Mouse (Mus musculus) stomach, embryonic 16.5 days (tissue): ENCODE measurements around the gene Stag3. TPM values are rescaled to one million over a fixed set of nuclear protein-coding genes. Genes with fewer than 3 reads are reported as not detected.

ENCODE experiments used
- ATAC-seq: fragments of 200-750 bp; cut with Nextera tagmentation; 2 replicates; pipeline ENCODE4 v1.8.0; 2017; ENCODE audit warnings: moderate number of reproducible peaks, moderate TSS enrichment; ENCODE audit not compliant: insufficient read depth, low FRiP score
- H3K27ac ChIP-seq: fragments of 300-500 bp; sonication (generic); 2 replicates; pipeline ENCODE4 v1.5.1; 2014; ENCODE audit warnings: low read length
- H3K27me3 ChIP-seq: fragments of 300-500 bp; sonication (generic); 2 replicates; pipeline ENCODE4 v1.6.1; 2014; ENCODE audit warnings: low read length, control low read depth, mixed read lengths; ENCODE audit not compliant: control insufficient read depth, insufficient read depth
- H3K36me3 ChIP-seq: fragments of 300-500 bp; sonication (generic); 2 replicates; pipeline ENCODE4 v1.6.1; 2014; ENCODE audit warnings: low read length; ENCODE audit not compliant: control insufficient read depth, insufficient read depth
- H3K4me1 ChIP-seq: fragments of 300-500 bp; sonication (generic); 2 replicates; pipeline ENCODE4 v1.6.1; 2014; ENCODE audit warnings: low read length, control low read depth, mixed read lengths; ENCODE audit not compliant: control insufficient read depth, insufficient read depth
- H3K4me2 ChIP-seq: fragments of 300-500 bp; sonication (generic); 2 replicates; pipeline ENCODE4 v1.6.1; 2014; ENCODE audit warnings: low read depth, low read length, mixed read lengths
- H3K4me3 ChIP-seq: fragments of 300-500 bp; sonication (generic); replicated peaks from 2 replicates; pipeline ENCODE4 v1.5.1; 2014; ENCODE audit warnings: mild to moderate bottlenecking, low read length
- H3K9ac ChIP-seq: fragments of 300-500 bp; sonication (generic); 2 replicates; pipeline ENCODE4 v1.6.1; 2014; ENCODE audit warnings: low read length
- H3K9me3 ChIP-seq: fragments of 300-500 bp; sonication (generic); replicated peaks from 2 replicates; pipeline ENCODE4 v1.6.1; 2016; ENCODE audit warnings: low read length, control low read depth; ENCODE audit not compliant: control insufficient read depth
- WGBS: fragments of 180-500 bp; shearing (Covaris S2); extraction: QIAGEN DNeasy Blood & Tissue Kit; methylation state at CpG from one replicate; pipeline ENCODE4 v1.1.7; 2014; 5-methylcytosine and 5-hydroxymethylcytosine counted together
- polyA plus RNA-seq: library from polyadenylated mRNA; unstranded; fragments of >200 nt; fragmentation: Nextera tagmentation; extraction: Ambion mirVana; gene quantifications from 2 replicates; pipeline ENCODE4 v1.2.1, GENCODE M21; 2015

The Stag3 gene
- polyA plus RNA-seq, 1 experiment from 2014 or later: 3.7 TPM

GRCm38 (mm10) chr5:138299613-138300012 is 19.6 kb downstream of the Stag3 start:
- H3K4me1 ChIP-seq: no peaks in the 10 kb centered on the region
- no peak overlapping the region for H3K27ac ChIP-seq
- no peak overlapping the region for H3K9ac ChIP-seq
- no peaks in the 10 kb centered on the region for H3K27me3 ChIP-seq
- H3K4me2 ChIP-seq: no peak overlapping the region
- H3K9me3 ChIP-seq: no peaks in the 10 kb centered on the region
- H3K4me3 ChIP-seq: no peak overlapping the region
- H3K36me3 ChIP-seq: no peaks in the 10 kb centered on the region
- 88% methylated on average over 2 of the region's 2 CpGs for WGBS
- no peak for ATAC-seq

DNA sequence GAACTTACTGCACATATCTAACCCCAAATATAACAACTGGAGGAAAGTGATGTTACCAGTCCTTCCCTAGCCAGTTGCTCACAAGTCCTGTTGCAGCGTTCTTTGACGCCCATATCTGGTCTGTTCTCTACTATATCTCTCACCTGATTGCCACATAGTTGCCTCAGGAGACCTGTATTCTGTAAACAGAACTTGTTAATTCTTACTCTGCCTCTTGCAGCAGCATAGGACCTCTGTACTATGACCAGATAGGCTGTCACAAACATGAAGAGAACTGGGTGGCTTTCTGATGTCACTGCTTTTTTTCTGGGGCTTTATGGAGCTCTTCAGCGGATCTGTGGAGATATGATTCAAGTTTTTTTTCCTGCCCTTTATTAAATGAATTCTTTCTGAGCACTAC is 32.8 kb downstream of the Stag3 start:
- Histone ChIP-seq H3K4me3 (no peak overlapping the region), H3K27ac (no peak overlapping the region), H3K27me3 (no peaks in the 10 kb centered on the region), H3K36me3 (no peaks in the 10 kb centered on the region), H3K4me2 (no peak overlapping the region), H3K9ac (no peak overlapping the region), H3K9me3 (no peaks in the 10 kb centered on the region), H3K4me1 (no peaks in the 10 kb centered on the region)
- ATAC-seq: no peak
- 87% methylated on average over 3 of the region's 3 CpGs for WGBS

DNA sequence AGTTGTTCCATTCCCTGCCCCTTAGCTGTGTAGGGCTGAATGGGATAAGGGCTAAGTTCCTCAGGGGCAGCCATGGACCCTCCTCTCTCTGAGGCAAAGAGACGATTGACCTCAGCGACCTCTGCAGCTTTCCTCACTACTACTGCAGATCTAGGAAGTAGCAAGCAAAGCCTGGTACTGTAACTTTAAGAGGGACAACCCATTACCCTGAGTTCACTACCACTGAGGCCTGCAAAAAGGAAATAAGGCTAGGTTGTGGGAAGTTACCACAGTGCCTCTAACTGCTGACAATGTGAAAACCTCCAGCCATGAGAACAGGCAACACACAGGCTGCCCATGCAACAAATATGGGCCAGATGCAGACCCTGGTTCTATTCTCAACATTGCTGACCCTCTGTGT is 61.6 kb downstream of the Stag3 start, which contains the start of gene Pvrig:
TSS of gene Pvrig (plus strand) at position 301 of the 400 bp plus-strand sequence.
- H3K4me1 ChIP-seq: no peaks in the 10 kb centered on the region
- 71% methylated on average over 2 of the region's 2 CpGs for WGBS

GRCm38 (mm10) chr5:138343216-138343615 is 63.2 kb downstream of the Stag3 start:
- Histone ChIP-seq H3K4me3 (no peak overlapping the region), H3K27ac (no peak overlapping the region), H3K4me1 (no peaks in the 10 kb centered on the region), H3K4me2 (no peak overlapping the region), H3K9me3 (no peaks in the 10 kb centered on the region), H3K27me3 (no peaks in the 10 kb centered on the region), H3K36me3 (no peaks in the 10 kb centered on the region), H3K9ac (no peak overlapping the region)
- ATAC-seq: no peak
- WGBS: 80% methylated on average over 3 of the region's 3 CpGs

More for the DNA sequence above, 61.6 kb downstream of the Stag3 start, which contains the start of gene Pvrig:
- no peaks in the 10 kb centered on the region for H3K27me3 ChIP-seq
- ATAC-seq: no peak
- H3K27ac ChIP-seq: no peak within 1 kb of the TSS
- no peak within 1 kb of the TSS for H3K4me3 ChIP-seq
- no peak within 1 kb of the TSS for H3K4me2 ChIP-seq
- no peaks in the 10 kb centered on the region for H3K9me3 ChIP-seq
- no peak within 1 kb of the TSS for H3K9ac ChIP-seq
- H3K36me3 ChIP-seq: no peaks in the 10 kb centered on the region

Other genes with a start within 250 kb of the Stag3 start
- not detected in 2 replicates for gene Smok3c, start 227.0 kb upstream of the Stag3 start, polyA plus RNA-seq
- 16.5 and 17.7 TPM in 2 replicates for gene Zkscan1, start 195.2 kb upstream of the Stag3 start, polyA plus RNA-seq
- 44.2 and 45.5 TPM in 2 replicates for gene Zscan21, start 163.3 kb upstream of the Stag3 start, polyA plus RNA-seq
- 13.3 and 15.1 TPM in 2 replicates for gene Zfp113, start 124.5 kb upstream of the Stag3 start, polyA plus RNA-seq
- gene Cops6, start 119.2 kb upstream of the Stag3 start, polyA plus RNA-seq: 281 and 289 TPM in 2 replicates
- 22.2 and 22.4 TPM in 2 replicates for gene Ap4m1, start 108.2 kb upstream of the Stag3 start, polyA plus RNA-seq
- gene Mcm7, start 107.8 kb upstream of the Stag3 start, polyA plus RNA-seq: 132 and 136 TPM in 2 replicates
- gene Taf6, start 92.8 kb upstream of the Stag3 start, polyA plus RNA-seq: 73.7 and 74.9 TPM in 2 replicates
- gene Cnpy4, start 92.8 kb upstream of the Stag3 start, polyA plus RNA-seq: 44.9 and 47.2 TPM in 2 replicates
- gene Mblac1, start 85.9 kb upstream of the Stag3 start, polyA plus RNA-seq: 6.7 TPM in 2 replicates
- 0.06 TPM in 1 of 2 replicates, not detected in the other for gene Nxpe5, start 54.3 kb upstream of the Stag3 start, polyA plus RNA-seq
- 76.1 and 79.4 TPM in 2 replicates for gene Lamtor4, start 24.8 kb upstream of the Stag3 start, polyA plus RNA-seq
- 3.6 and 3.9 TPM in 2 replicates for gene BC037034, start 16.2 kb upstream of the Stag3 start, polyA plus RNA-seq
- 3.8 and 4.5 TPM in 2 replicates for gene Gal3st4, start 7.4 kb upstream of the Stag3 start, polyA plus RNA-seq
- gene Gm43720, start 282 bp upstream of the Stag3 start, polyA plus RNA-seq: 0.13 and 0.41 TPM in 2 replicates
- 15.0 and 17.2 TPM in 2 replicates for gene Gpc2, start 235 bp upstream of the Stag3 start, polyA plus RNA-seq
- 0.28 TPM in 1 of 2 replicates, not detected in the other for gene Pvrig, start 61.7 kb downstream of the Stag3 start, polyA plus RNA-seq
- 24.1 and 27.0 TPM in 2 replicates for gene Zfp157, start 161.2 kb downstream of the Stag3 start, polyA plus RNA-seq